Mouse (Mus musculus) heart, adult 10 weeks (tissue): ENCODE results near the gene Ackr3. TPM values are rescaled to one million over a fixed set of nuclear protein-coding genes. Genes with fewer than 3 reads are reported as not detected.

Experiments used
- polyA plus RNA-seq: library from polyadenylated mRNA; stranded (reverse); fragments of 350-450 nt; fragmentation: Illumina TruSeq; extraction: RNeasy Lipid Tissue Mini Kit (QIAGEN cat#74804); gene quantifications from one replicate; pipeline ENCODE4 v1.2.3, GENCODE M21; 2014; ENCODE audit warnings: low read depth, low replicate concordance

The Ackr3 gene
- polyA plus RNA-seq = 63.5 TPM

GRCm38 (mm10) chr1:90203783-90204690 lies at the start of gene Ackr3:
Gene Ackr3, plus strand, starts transcription at chr1:90203980.

Other genes with a start within 250 kb of the Ackr3 start
- 29.8 TPM for gene Asb18, start 189.3 kb upstream of the Ackr3 start, polyA plus RNA-seq
- gene Iqca, start 50.6 kb upstream of the Ackr3 start, polyA plus RNA-seq = not detected